Mouse (Mus musculus) embryo, embryonic 11.5 days (tissue): ENCODE measurements at regions not wholly inside any gene's neighbourhood (a gene's known extent, or its start where the extent isn't known, plus 50 kb on each side); places are given as distances from the start of the nearest gene placed in this dataset.
"Not testable (repeated sequence)": the region's sequence is repeated elsewhere in the genome, so short reads cannot be mapped to it uniquely, and the experiment has no call there.

Experiments used
- DNase-seq: peaks from one replicate; pipeline ENCODE4 v3.0.0-alpha.2; 2012; ENCODE audit warnings: low read depth, low spot score

- no peak for DNase-seq
These were observed 191.8 kb upstream of the Fmr1 start for GRCm38 (mm10) chrX:68486585-68486984.

DNA sequence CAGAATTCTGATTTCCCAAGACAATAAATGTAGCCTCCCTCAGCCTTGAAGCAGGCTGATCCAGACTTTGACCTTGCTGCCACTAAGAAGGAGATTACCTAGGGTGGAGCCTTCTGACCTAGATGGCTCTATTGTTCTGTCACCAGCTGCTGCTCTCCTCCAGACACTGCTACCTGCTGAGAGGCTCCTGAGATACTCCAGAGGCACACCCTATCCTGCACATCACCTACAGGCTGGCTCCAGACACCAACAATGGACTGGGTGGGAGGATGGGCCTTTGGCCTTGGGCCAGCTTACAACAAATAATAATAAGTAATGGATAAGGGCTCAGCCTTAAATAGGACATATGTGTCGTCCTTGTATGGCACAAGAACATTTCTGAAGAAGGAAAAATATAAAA lies 186.3 kb upstream of the Fmr1 start:
- DNase-seq: not testable (repeated sequence)

DNA sequence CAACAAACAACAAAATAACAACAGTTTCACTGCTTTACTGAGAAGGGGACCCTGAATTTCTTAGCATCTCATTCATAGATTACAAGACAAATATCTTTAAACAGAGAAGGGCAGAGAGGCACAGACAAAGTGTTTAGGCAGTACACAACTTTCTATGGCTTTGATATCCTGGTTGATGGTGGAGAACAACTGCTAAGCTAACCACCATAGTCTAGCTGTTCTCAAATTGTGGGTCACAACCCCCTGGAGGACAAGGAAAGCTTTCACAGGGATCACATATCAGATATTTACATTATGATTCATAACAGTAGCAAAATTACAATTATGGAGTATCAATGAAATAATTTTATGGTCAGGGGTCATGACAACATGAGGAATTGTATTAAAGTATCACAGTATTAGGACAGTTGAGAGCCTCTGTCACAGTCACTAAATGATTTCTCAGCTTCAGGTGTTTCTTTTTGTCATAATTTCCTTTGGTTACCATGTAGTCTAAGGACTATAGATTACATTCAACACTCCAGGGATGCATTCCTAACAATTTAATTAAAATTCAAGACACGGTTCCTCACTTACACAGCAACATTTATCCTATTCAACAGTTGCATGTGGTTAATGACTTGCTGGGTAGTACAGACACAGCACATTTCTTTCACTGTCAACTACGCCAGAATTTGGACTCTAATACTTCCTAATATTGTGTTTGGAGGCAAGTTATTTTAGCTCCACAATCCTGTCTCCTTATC lies 183.8 kb upstream of the Fmr1 start:
- no peak for DNase-seq

DNA sequence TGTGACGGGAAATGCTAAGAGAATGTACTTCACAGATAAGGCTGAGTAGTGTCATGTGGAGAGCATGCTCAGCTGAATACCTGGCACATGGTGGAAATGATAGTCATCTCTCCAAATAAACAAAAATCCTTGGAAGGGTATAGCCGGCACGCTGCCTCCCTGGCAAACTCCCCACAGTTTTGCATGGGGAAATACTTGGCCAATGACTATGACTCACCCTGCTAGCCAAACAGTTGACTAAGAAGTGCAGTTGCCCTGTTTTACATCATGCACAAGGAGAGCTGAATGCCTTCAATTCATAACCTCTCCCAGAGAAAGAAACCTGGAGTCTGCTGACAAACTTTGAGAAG lies 183.2 kb upstream of the Fmr1 start:
- no peak for DNase-seq

DNA sequence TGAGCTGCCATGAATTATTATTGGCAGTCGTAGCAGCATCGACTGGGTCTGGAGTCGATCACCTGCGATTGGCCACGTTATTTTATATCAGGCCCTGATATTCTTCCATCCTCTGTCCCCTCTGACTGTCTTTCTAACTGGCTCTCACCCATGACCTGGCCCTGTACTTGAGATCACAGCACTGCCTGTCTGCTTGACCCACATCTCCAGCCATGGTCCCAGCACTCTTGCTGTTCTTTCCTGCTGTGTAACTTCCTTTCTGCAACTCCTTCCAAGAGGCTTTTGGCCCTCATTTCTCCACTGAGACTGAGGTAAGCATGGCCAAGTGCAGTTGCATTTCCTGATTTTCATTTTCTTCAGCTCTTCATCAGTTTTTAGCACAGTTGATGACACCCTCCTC lies 182.6 kb upstream of the Fmr1 start:
- no peak for DNase-seq

DNA sequence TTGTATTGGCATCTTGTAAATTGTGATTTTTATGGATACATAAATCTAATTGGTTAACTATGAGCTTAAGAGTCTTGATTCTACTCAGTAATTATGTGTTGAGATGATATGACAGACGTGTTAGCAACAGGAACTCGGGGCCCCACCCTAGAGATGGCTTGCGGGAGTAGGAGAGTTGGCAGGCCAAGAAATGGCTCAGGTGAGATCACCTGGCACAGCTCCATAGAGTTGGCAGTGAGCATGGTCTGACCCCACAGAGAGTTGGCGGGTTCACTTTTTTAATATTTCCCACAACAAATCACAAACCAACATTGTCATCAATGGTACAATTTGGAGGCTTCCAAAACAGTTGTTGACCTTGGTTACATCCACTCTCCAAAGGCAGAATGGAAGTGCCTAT lies 180.5 kb upstream of the Fmr1 start:
- DNase-seq: no peak

DNA sequence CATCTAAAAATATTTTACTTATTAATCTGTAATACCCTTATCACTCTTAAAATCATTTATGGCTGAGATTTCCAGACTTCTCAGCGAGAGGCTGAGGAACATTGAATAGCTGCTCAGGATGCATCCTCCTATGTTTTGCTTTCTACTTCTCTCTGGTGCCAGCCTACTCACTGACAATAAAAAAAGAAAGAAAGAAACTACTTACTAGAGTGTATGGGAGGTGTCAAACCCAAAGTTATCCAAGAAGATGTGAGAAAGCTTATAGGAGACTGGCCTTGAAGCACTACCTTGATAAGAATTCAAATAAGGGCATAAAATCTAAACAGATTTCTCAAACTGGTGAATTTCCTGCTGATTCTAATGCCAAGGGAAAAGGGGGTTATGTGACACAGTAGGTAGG lies 175.4 kb upstream of the Fmr1 start:
- DNase-seq: no peak

DNA sequence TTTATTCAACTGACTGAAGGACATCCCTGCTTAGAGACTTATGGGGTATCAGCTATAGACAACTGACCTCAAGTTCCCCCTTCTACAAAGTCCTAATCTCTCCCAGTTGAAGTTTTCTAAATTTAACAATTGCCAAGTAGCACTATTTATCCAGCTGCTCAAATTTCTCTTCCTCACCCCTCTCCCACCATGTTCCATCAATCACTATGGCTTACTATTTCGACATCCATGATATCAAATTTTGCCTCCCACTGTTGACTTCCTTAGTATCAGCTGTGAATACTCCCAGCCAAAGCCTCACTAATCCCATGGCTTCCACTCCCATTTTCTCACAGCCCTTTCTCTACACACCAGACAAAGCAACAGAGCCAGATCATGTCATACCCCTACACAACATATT lies 170.7 kb upstream of the Fmr1 start:
- DNase-seq: no peak

DNA sequence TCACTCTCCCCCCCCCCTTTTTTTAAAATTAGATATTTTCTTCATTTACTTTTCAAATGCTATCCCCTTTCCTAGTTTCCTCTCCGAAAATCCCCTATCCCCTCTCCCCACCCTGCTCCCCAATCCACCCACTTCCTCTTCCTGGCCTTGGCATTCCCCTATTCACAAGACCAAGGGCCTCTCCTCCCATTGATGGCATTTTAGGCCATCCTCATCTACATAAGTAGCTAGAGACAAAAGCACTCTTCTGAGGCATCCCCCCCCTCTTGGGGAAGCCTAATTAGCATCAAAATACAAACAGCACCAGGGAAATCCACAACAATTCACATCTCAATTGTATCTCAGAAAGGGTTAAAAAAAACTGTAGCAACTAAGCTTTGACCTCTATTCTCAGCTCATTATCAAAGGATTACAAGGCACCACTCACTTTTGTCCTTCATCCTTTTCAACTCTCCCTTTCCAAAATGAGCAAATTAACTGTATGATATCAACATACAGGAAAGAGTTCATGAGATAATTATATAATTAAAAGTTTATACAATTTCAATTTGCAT lies 166.1 kb upstream of the Fmr1 start:
- no peak for DNase-seq

DNA sequence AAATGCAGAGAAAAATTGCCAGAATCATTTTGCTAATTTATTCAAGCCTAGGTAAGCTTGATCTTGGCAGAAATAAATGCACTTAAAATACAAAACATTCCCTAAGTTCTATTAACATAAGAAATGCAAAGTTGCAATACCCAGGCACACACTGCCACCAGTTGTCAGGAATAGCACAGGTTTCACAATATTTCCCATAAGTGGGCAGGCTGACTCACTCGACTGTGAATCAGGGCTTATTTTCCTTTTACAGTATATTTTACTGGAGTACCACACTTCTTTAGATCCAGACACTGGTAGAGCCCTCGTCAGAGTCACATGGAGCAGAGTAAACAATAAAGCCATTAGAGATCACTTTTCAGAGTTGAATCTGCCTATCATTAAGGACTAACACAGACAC lies 131.8 kb upstream of the Fmr1 start:
- DNase-seq: no peak

GRCm38 (mm10) chrX:68554031-68554430 lies 124.3 kb upstream of the Fmr1 start:
- no peak for DNase-seq

DNA sequence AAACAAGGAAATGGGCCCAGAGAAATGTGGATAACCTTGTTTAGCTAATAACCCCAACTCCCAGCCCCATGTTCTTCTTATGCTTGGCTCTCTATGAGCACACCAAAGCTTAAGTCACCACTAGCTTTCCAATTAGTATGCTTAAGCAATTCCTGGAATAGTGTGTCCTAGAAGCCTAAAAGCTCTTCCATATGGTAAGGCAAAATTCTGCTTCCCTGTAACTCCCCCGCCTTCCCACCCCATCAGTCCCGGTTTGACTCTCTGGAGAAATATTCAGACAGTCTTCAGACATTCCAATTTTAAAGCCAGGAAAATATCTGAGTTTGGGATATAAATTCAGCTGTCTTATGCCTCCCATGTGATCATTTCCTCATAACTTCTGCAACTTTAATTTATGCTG lies 120.6 kb upstream of the Fmr1 start:
- no peak for DNase-seq

DNA sequence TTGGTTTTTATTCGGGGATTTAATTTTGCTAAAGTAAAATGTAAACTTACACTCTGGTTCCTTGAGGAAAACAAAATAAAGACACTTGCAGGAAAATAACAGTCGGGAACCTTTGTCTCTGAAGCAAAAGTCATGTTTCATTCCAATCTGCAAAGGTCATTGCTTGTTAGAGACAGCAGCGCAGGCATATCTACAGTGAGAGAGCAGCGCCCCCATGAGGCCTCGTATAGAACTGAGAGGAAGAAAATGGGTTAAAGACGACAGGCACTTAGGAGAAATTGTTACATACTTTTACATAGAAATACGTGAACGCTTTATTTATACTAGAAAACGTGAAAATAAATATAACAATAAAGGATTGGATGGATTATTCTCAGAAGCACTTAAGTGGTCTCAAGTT lies 93.1 kb upstream of the Fmr1 start:
- DNase-seq: peak; percentile 31

DNA sequence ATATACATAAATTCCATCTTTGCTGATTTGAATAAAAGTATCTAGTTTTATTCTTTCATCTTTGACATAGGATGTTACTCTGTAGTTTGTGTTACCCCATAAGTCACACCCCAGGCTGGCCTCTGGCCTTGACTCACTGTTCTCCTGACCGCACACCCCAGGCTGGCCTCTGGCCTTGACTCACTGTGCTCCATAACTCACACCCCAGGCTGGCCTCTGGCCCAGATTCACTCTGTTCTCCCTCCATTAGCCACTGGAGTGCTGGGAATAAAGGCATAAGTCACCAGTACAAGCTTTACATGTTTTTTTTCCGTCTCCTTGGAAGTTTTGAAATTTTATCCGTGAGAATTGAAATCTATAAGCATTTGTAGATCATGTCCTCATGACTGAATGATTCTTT lies 56.2 kb upstream of the Fmr1 start:
- no peak for DNase-seq
